In genomic region chr5:139949975-139950578, GRCm38 (mm10) we compare ENCODE assay signal across 21 mouse cellular contexts. TPM values are rescaled to one million over a fixed set of nuclear protein-coding genes. Genes with fewer than 3 reads are reported as not detected.
DNase-seq lines count a peak whose midpoint lies in the region; ATAC-seq lines count a peak whose summit lies in the region.
"Had no signal": no experiment of that assay in that cellular context is flagged by ENCODE, and none has a peak within 500 bp of the region (broad histone marks: within the 10 kb centered on the region; RNA-seq: fewer than 3 reads in every experiment).

No protein-coding gene starts in this region.

- no peak for ATAC-seq in forebrain, embryonic 15.5 days (replicated peaks)
- no peak for ATAC-seq in forebrain, embryonic 12.5 days (ENCODE audit: low FRiP score)
- ATAC-seq in hindbrain, embryonic 16.5 days, result no peak
- ATAC-seq in midbrain, embryonic 14.5 days (ENCODE audit: low FRiP score, low TSS enrichment), result no peak
- ATAC-seq: activated CD4-positive, CD25-positive, alpha-beta regulatory T cell, adult 4 months; forebrain, embryonic 14.5 days; intestine, embryonic 16.5 days had no signal

- no peaks in the 10 kb centered on the region for H3K9me3 ChIP-seq in forebrain, embryonic 15.5 days
- H3K9me3 ChIP-seq in forebrain, embryonic 12.5 days, result no peaks in the 10 kb centered on the region
- no peaks in the 10 kb centered on the region for H3K9me3 ChIP-seq in hindbrain, embryonic 16.5 days (ENCODE audit: control insufficient read depth, low read length)
- H3K9me3 ChIP-seq in midbrain, embryonic 14.5 days (ENCODE audit: control insufficient read depth, low read length), result no peaks in the 10 kb centered on the region
- H3K9me3 ChIP-seq: heart, embryonic 12.5 days; liver, embryonic 15.5 days; megakaryocyte, embryonic 14.5 days; stomach, embryonic 15.5 days had no signal

- H3K4me1 ChIP-seq in forebrain, embryonic 15.5 days, result peaks cover 17% of the 10 kb centered on the region
- H3K4me1 ChIP-seq in forebrain, embryonic 12.5 days, result peaks cover 29% of the 10 kb centered on the region
- H3K4me1 ChIP-seq in hindbrain, embryonic 16.5 days (ENCODE audit: control insufficient read depth, insufficient read depth, low read depth, low read length), result peaks cover 17% of the 10 kb centered on the region
- H3K4me1 ChIP-seq in midbrain, embryonic 14.5 days (ENCODE audit: control insufficient read depth, insufficient read depth, low read length), result peaks cover 4% of the 10 kb centered on the region
- H3K4me1 ChIP-seq: heart, embryonic 12.5 days; liver, embryonic 15.5 days; stomach, embryonic 15.5 days had no signal

- peak overlapping the region; percentile 16; the same call in 1 of the 2 replicates for H3K27ac ChIP-seq in forebrain, embryonic 15.5 days (replicated peaks)
- H3K27ac ChIP-seq in forebrain, embryonic 12.5 days, result no peak overlapping the region
- H3K27ac ChIP-seq in hindbrain, embryonic 16.5 days (ENCODE audit: low read depth, low read length), result peak overlapping the region; percentile 24; the same call in 1 of the 2 replicates
- 0 out of 2 replicates have a peak overlapping the region, but pooled peaks have one; percentile 41 for H3K27ac ChIP-seq in midbrain, embryonic 14.5 days (replicated peaks; ENCODE audit: low read depth, low read length)
- H3K27ac ChIP-seq: layer of hippocampus, adult 2 months; liver, embryonic 15.5 days; stomach, embryonic 15.5 days had no signal

- H3K4me3 ChIP-seq in forebrain, embryonic 15.5 days, result no peak overlapping the region
- H3K4me3 ChIP-seq in forebrain, embryonic 12.5 days (replicated peaks), result no peak overlapping the region
- H3K4me3 ChIP-seq in hindbrain, embryonic 16.5 days (ENCODE audit: low read length), result no peak overlapping the region
- no peak overlapping the region for H3K4me3 ChIP-seq in midbrain, embryonic 14.5 days (replicated peaks; ENCODE audit: low read depth, low read length)
- H3K4me3 ChIP-seq: heart, embryonic 12.5 days; layer of hippocampus, adult 2 months; liver, embryonic 15.5 days; megakaryocyte, embryonic 14.5 days; stomach, embryonic 15.5 days had no signal

- no peaks in the 10 kb centered on the region for H3K36me3 ChIP-seq in forebrain, embryonic 15.5 days
- H3K36me3 ChIP-seq in forebrain, embryonic 12.5 days (replicated peaks), result no peaks in the 10 kb centered on the region
- no peaks in the 10 kb centered on the region for H3K36me3 ChIP-seq in hindbrain, embryonic 16.5 days (ENCODE audit: control insufficient read depth, insufficient read depth, low read length)
- H3K36me3 ChIP-seq in midbrain, embryonic 14.5 days (ENCODE audit: control insufficient read depth, insufficient read depth, low read length), result no peaks in the 10 kb centered on the region
- H3K36me3 ChIP-seq: heart, embryonic 12.5 days; liver, embryonic 15.5 days; stomach, embryonic 15.5 days had no signal

- no peak overlapping the region for H3K9ac ChIP-seq in forebrain, embryonic 15.5 days (replicated peaks)
- no peak overlapping the region for H3K9ac ChIP-seq in forebrain, embryonic 12.5 days
- no peak overlapping the region for H3K9ac ChIP-seq in hindbrain, embryonic 16.5 days (ENCODE audit: low read depth, low read length)
- no peak overlapping the region for H3K9ac ChIP-seq in midbrain, embryonic 14.5 days (replicated peaks; ENCODE audit: low read length)
- H3K9ac ChIP-seq: heart, embryonic 12.5 days; liver, embryonic 15.5 days; stomach, embryonic 15.5 days had no signal

- peak; percentile 63 for DNase-seq in Muller cell, postnatal 12 days (ENCODE audit: inconsistent ontology term)
- no peak for DNase-seq in midbrain, embryonic 14.5 days
- DNase-seq in urinary bladder, postnatal 36 days (ENCODE audit: low spot score in 2 of 2), result no peak
- no peak for DNase-seq in B cell, adult 2 months
- DNase-seq: adrenal gland, postnatal 36 days; cerebellum, adult 9-10 months; heart, postnatal 4 days; left cerebral cortex, postnatal 4 days; lung, postnatal 10 days; thymus, adult 2 months had no signal

- H3K4me2 ChIP-seq in forebrain, embryonic 15.5 days (replicated peaks), result no peak overlapping the region
- no peak overlapping the region for H3K4me2 ChIP-seq in forebrain, embryonic 12.5 days
- no peak overlapping the region for H3K4me2 ChIP-seq in hindbrain, embryonic 16.5 days (ENCODE audit: low read length)
- H3K4me2 ChIP-seq in midbrain, embryonic 14.5 days (ENCODE audit: low read length), result no peak overlapping the region
- H3K4me2 ChIP-seq: heart, embryonic 12.5 days; liver, embryonic 15.5 days; stomach, embryonic 15.5 days had no signal

- WGBS in forebrain, embryonic 15.5 days, result 65% methylated on average over 11 of the region's 11 CpGs
- 63% methylated on average over 11 of the region's 11 CpGs for WGBS in forebrain, embryonic 12.5 days
- WGBS in hindbrain, embryonic 16.5 days, result 49% methylated on average over 11 of the region's 11 CpGs
- WGBS in midbrain, embryonic 14.5 days, result 57% methylated on average over 11 of the region's 11 CpGs

- H3K27me3 ChIP-seq in forebrain, embryonic 15.5 days, result no peaks in the 10 kb centered on the region
- H3K27me3 ChIP-seq in forebrain, embryonic 12.5 days, result peaks cover 9% of the 10 kb centered on the region; the same call in 1 of the 2 replicates
- no peaks in the 10 kb centered on the region for H3K27me3 ChIP-seq in hindbrain, embryonic 16.5 days (replicated peaks; ENCODE audit: control insufficient read depth, insufficient read depth, low read length)
- H3K27me3 ChIP-seq in midbrain, embryonic 14.5 days (ENCODE audit: control insufficient read depth, insufficient read depth, low read length), result no peaks in the 10 kb centered on the region
- H3K27me3 ChIP-seq: liver, embryonic 15.5 days; stomach, embryonic 15.5 days had no signal

RNA-seq across cellular contexts. Expression of gene Elfn1, which starts 42.3 kb away (rescaled TPM):
- 2.4 and 2.6 TPM in 2 replicates for polyA plus RNA-seq in forebrain, embryonic 15.5 days (2015; fragmentation: Nextera tagmentation; extraction: Ambion mirVana)
- 0.81 and 0.88 TPM in 2 replicates for polyA plus RNA-seq in forebrain, embryonic 12.5 days (2016; fragmentation: Nextera tagmentation; extraction: Ambion mirVana)
- polyA plus RNA-seq in hindbrain, embryonic 16.5 days (2015; fragmentation: Nextera tagmentation; extraction: Ambion mirVana), result 2.8 and 3.7 TPM in 2 replicates
- 3.0 and 3.9 TPM in 2 replicates for polyA plus RNA-seq in midbrain, embryonic 14.5 days (2014; fragmentation: Nextera tagmentation; extraction: Ambion mirVana)
- polyA plus RNA-seq: activated CD4-positive, CD25-positive, alpha-beta regulatory T cell, adult 4 months had no signal
